Mouse (Mus musculus): ENCODE measurements around the gene Rnf144a. TPM values are rescaled to one million over a fixed set of nuclear protein-coding genes. Genes with fewer than 3 reads are reported as not detected.

Gene Rnf144a
- polyA plus RNA-seq, 2 experiments, result 0.60 to 0.74 TPM

GRCm38 (mm10) chr12:26357246-26357645, 57.8 kb downstream of the Rnf144a start:
- 62% methylated on average over 4 of the region's 4 CpGs for WGBS (ENCODE audit: insufficient replicate concordance)
- Histone ChIP-seq H3K27ac (no peak overlapping the region), H3K9ac (replicated peaks) (no peak overlapping the region), H3K4me2 (ENCODE audit: low read depth) (no peak overlapping the region), H3K36me3 (replicated peaks; ENCODE audit: control insufficient read depth, insufficient read depth, low read depth) (no peaks in the 10 kb centered on the region), H3K27me3 (ENCODE audit: control insufficient read depth, insufficient read depth, low read length) (no peaks in the 10 kb centered on the region), H3K9me3 (ENCODE audit: control insufficient read depth, low read length) (no peaks in the 10 kb centered on the region), H3K4me1 (replicated peaks; ENCODE audit: control insufficient read depth in 2 of 2, insufficient read depth in 2 of 2, low read length in 1 of 2) (no peaks in the 10 kb centered on the region), H3K4me3 (ENCODE audit: insufficient read depth in 1 of 2, low read depth in 2 of 2, low read length in 2 of 2) (no peak overlapping the region)
- ATAC-seq (ENCODE audit: insufficient read depth), result no peak
- no peak for DNase-seq (ENCODE audit: low read depth in 3 of 3, low spot score in 3 of 3)
- TF ChIP-seq CTCF (IDR thresholded peaks at IDR 0.05; ENCODE audit: low read depth), result no peak
- TF ChIP-seq EP300 (IDR thresholded peaks at IDR 0.05; ENCODE audit: low read depth), result no peak

GRCm38 (mm10) chr12:26356191-26356590, 58.9 kb downstream of the Rnf144a start:
- Histone ChIP-seq H3K4me3 (ENCODE audit: insufficient read depth in 1 of 2, low read depth in 2 of 2, low read length in 2 of 2) (no peak overlapping the region), H3K27me3 (ENCODE audit: control insufficient read depth, insufficient read depth, low read length) (no peaks in the 10 kb centered on the region), H3K27ac (no peak overlapping the region), H3K4me1 (replicated peaks; ENCODE audit: control insufficient read depth in 2 of 2, insufficient read depth in 2 of 2, low read length in 1 of 2) (no peaks in the 10 kb centered on the region), H3K9ac (replicated peaks) (no peak overlapping the region), H3K36me3 (replicated peaks; ENCODE audit: control insufficient read depth, insufficient read depth, low read depth) (no peaks in the 10 kb centered on the region), H3K9me3 (ENCODE audit: control insufficient read depth, low read length) (no peaks in the 10 kb centered on the region), H3K4me2 (ENCODE audit: low read depth) (no peak overlapping the region)
- DNase-seq (ENCODE audit: low read depth in 3 of 3, low spot score in 3 of 3), result peak in 1 of 3 experiments; percentile 2
- ATAC-seq (ENCODE audit: insufficient read depth), result no peak
- no peak for TF ChIP-seq EP300 (IDR thresholded peaks at IDR 0.05; ENCODE audit: low read depth)
- TF ChIP-seq CTCF (IDR thresholded peaks at IDR 0.05; ENCODE audit: low read depth), result no peak
- WGBS (ENCODE audit: insufficient replicate concordance), result 49% methylated on average over 7 of the region's 7 CpGs

GRCm38 (mm10) chr12:26351321-26351720, 63.7 kb downstream of the Rnf144a start:
- Histone ChIP-seq H3K27me3 (ENCODE audit: control insufficient read depth, insufficient read depth, low read length) (no peaks in the 10 kb centered on the region), H3K27ac (no peak overlapping the region), H3K4me1 (replicated peaks; ENCODE audit: control insufficient read depth in 2 of 2, insufficient read depth in 2 of 2, low read length in 1 of 2) (no peaks in the 10 kb centered on the region), H3K9me3 (ENCODE audit: control insufficient read depth, low read length) (no peaks in the 10 kb centered on the region), H3K4me2 (ENCODE audit: low read depth) (no peak overlapping the region), H3K9ac (replicated peaks) (no peak overlapping the region), H3K36me3 (replicated peaks; ENCODE audit: control insufficient read depth, insufficient read depth, low read depth) (no peaks in the 10 kb centered on the region), H3K4me3 (ENCODE audit: insufficient read depth in 1 of 2, low read depth in 2 of 2, low read length in 2 of 2) (no peak overlapping the region)
- WGBS (ENCODE audit: insufficient replicate concordance), result 44% methylated on average over 3 of the region's 3 CpGs
- no peak for ATAC-seq (ENCODE audit: insufficient read depth)
- no peak for DNase-seq (ENCODE audit: low read depth in 3 of 3, low spot score in 3 of 3)
- no peak for TF ChIP-seq CTCF (IDR thresholded peaks at IDR 0.05; ENCODE audit: low read depth)
- no peak for TF ChIP-seq EP300 (IDR thresholded peaks at IDR 0.05; ENCODE audit: low read depth)

- Histone ChIP-seq H3K4me2 (ENCODE audit: low read depth) (no peak overlapping the region), H3K27me3 (ENCODE audit: control insufficient read depth, insufficient read depth, low read length) (no peaks in the 10 kb centered on the region), H3K9me3 (ENCODE audit: control insufficient read depth, low read length) (no peaks in the 10 kb centered on the region), H3K27ac (no peak overlapping the region), H3K36me3 (replicated peaks; ENCODE audit: control insufficient read depth, insufficient read depth, low read depth) (no peaks in the 10 kb centered on the region), H3K9ac (replicated peaks) (no peak overlapping the region), H3K4me3 (ENCODE audit: insufficient read depth in 1 of 2, low read depth in 2 of 2, low read length in 2 of 2) (no peak overlapping the region), H3K4me1 (replicated peaks; ENCODE audit: control insufficient read depth in 2 of 2, insufficient read depth in 2 of 2, low read length in 1 of 2) (no peaks in the 10 kb centered on the region)
- no peak for DNase-seq (ENCODE audit: low read depth in 3 of 3, low spot score in 3 of 3)
- 59% methylated on average over 5 of the region's 5 CpGs for WGBS (ENCODE audit: insufficient replicate concordance)
- TF ChIP-seq EP300 (IDR thresholded peaks at IDR 0.05; ENCODE audit: low read depth) (no peak), CTCF (IDR thresholded peaks at IDR 0.05; ENCODE audit: low read depth) (no peak)
- ATAC-seq (ENCODE audit: insufficient read depth), result no peak
These were observed 70.6 kb downstream of the Rnf144a start for GRCm38 (mm10) chr12:26344408-26344807.

GRCm38 (mm10) chr12:26343131-26343530, 71.9 kb downstream of the Rnf144a start:
- H3K9ac ChIP-seq (replicated peaks), result no peak overlapping the region
- H3K9me3 ChIP-seq (ENCODE audit: control insufficient read depth, low read length), result no peaks in the 10 kb centered on the region
- DNase-seq (ENCODE audit: low read depth in 3 of 3, low spot score in 3 of 3) (no peak), ATAC-seq (ENCODE audit: insufficient read depth) (no peak)
- TF ChIP-seq CTCF (IDR thresholded peaks at IDR 0.05; ENCODE audit: low read depth) (no peak), EP300 (IDR thresholded peaks at IDR 0.05; ENCODE audit: low read depth) (no peak)
- 34% methylated on average over 2 of the region's 2 CpGs for WGBS (ENCODE audit: insufficient replicate concordance)
- H3K4me1 ChIP-seq (replicated peaks; ENCODE audit: control insufficient read depth in 2 of 2, insufficient read depth in 2 of 2, low read length in 1 of 2), result no peaks in the 10 kb centered on the region
- H3K4me3 ChIP-seq (ENCODE audit: insufficient read depth in 1 of 2, low read depth in 2 of 2, low read length in 2 of 2), result no peak overlapping the region
- no peak overlapping the region for H3K27ac ChIP-seq
- H3K36me3 ChIP-seq (replicated peaks; ENCODE audit: control insufficient read depth, insufficient read depth, low read depth), result no peaks in the 10 kb centered on the region
- H3K4me2 ChIP-seq (ENCODE audit: low read depth), result no peak overlapping the region
- H3K27me3 ChIP-seq (ENCODE audit: control insufficient read depth, insufficient read depth, low read length), result no peaks in the 10 kb centered on the region
